Mouse (Mus musculus) kidney, adult 2 months (tissue): ENCODE results near the gene 1700021F07Rik.

Source experiments
- CTCF ChIP-seq: fragments of 200-500 bp; conservative IDR thresholded peaks from 2 replicates; pipeline ENCODE4 v1.5.1; 2011; ENCODE audit warnings: low read depth, mild to moderate bottlenecking, control low read depth, low read length, moderate library complexity, mixed read lengths; ENCODE audit not compliant: insufficient read depth, insufficient read length
- POLR2A ChIP-seq: fragments of 200-500 bp; IDR thresholded peaks from one replicate; pipeline ENCODE4 v1.6.1; 2011; ENCODE audit warnings: low read depth, low read length, control low read depth

GRCm38 (mm10) chr2:173528493-173528892 lies 6.1 kb downstream of the 1700021F07Rik start:
- TF ChIP-seq POLR2A (no peak), CTCF (no peak)
